9 mouse cellular contexts compared by ENCODE assay signal in genomic region chr10:25432351-25432750, GRCm38 (mm10).
A peak's percentile ranks its signal among the peaks of the same experiment; 100 is the strongest.
DNase-seq lines count a peak whose midpoint lies in the region; ATAC-seq lines count a peak whose summit lies in the region.
"Had no signal": no experiment of that assay in that cellular context is flagged by ENCODE, and none has a peak within 500 bp of the region (broad histone marks: within the 10 kb centered on the region; RNA-seq: fewer than 3 reads in every experiment).

No protein-coding gene starts in this region.

- WGBS in heart, embryonic 15.5 days: 15% methylated on average over 10 of the region's 10 CpGs
- 58% methylated on average over 10 of the region's 10 CpGs for WGBS in liver, embryonic 15.5 days (ENCODE audit: insufficient replicate concordance)

- intact Hi-C loops in left cerebral cortex, postnatal 36 days (cut with DNase I): loop anchor here (5.0 kb wide), 2 partner anchors 70 to 135 kb away; no protein-coding TSS in a partner anchor
- intact Hi-C loops in left cerebral cortex, postnatal 14 days (cut with DNase I): no loop called here

- peak overlapping the region; percentile 82 for H3K27ac ChIP-seq in heart, embryonic 15.5 days
- H3K27ac ChIP-seq in liver, embryonic 15.5 days (replicated peaks): no peak overlapping the region
- H3K27ac ChIP-seq: midbrain, embryonic 12.5 days had no signal

- ATAC-seq in heart, embryonic 15.5 days (replicated peaks; ENCODE audit: insufficient number of reproducible peaks, insufficient read depth, low FRiP score, low read depth): peak; percentile 63
- no peak for ATAC-seq in liver, embryonic 15.5 days (ENCODE audit: insufficient read depth)
- ATAC-seq in megakaryocyte, adult 5-6 weeks (ENCODE audit: poor library complexity, severe bottlenecking): no peak

- H3K36me3 ChIP-seq in heart, embryonic 15.5 days: no peaks in the 10 kb centered on the region
- no peaks in the 10 kb centered on the region for H3K36me3 ChIP-seq in liver, embryonic 15.5 days (replicated peaks)
- H3K36me3 ChIP-seq: midbrain, embryonic 12.5 days had no signal

- H3K9ac ChIP-seq in heart, embryonic 15.5 days: 0 out of 2 replicates have a peak overlapping the region, but pooled peaks have one; percentile 32
- no peak overlapping the region for H3K9ac ChIP-seq in liver, embryonic 15.5 days
- H3K9ac ChIP-seq: midbrain, embryonic 12.5 days had no signal

- peak overlapping the region; percentile 40 for H3K4me3 ChIP-seq in heart, embryonic 15.5 days
- H3K4me3 ChIP-seq in liver, embryonic 15.5 days (replicated peaks): no peak overlapping the region
- H3K4me3 ChIP-seq: midbrain, embryonic 12.5 days had no signal

- DNase-seq in urinary bladder, postnatal 14 days (ENCODE audit: low spot score): peak; percentile 43
- DNase-seq in urinary bladder, postnatal 10 days (ENCODE audit: low spot score): no peak
- no peak for DNase-seq in cerebellum, postnatal 36 days
- DNase-seq in left cerebral cortex, postnatal 36 days (ENCODE audit: low spot score in 2 of 2): no peak
- no peak for DNase-seq in left cerebral cortex, postnatal 14 days (ENCODE audit: low spot score in 2 of 2)

- peak overlapping the region; percentile 61 for H3K4me2 ChIP-seq in heart, embryonic 15.5 days
- H3K4me2 ChIP-seq in liver, embryonic 15.5 days: peak overlapping the region; percentile 6; the same call in 1 of the 2 replicates
- H3K4me2 ChIP-seq: midbrain, embryonic 12.5 days had no signal

- H3K4me1 ChIP-seq in heart, embryonic 15.5 days (replicated peaks): peaks cover 69% of the 10 kb centered on the region
- peaks cover 19% of the 10 kb centered on the region for H3K4me1 ChIP-seq in liver, embryonic 15.5 days (replicated peaks)

- H3K9me3 ChIP-seq in heart, embryonic 15.5 days (replicated peaks): no peaks in the 10 kb centered on the region
- no peaks in the 10 kb centered on the region for H3K9me3 ChIP-seq in liver, embryonic 15.5 days (replicated peaks)
- H3K9me3 ChIP-seq: midbrain, embryonic 12.5 days had no signal

- H3K27me3 ChIP-seq in heart, embryonic 15.5 days: no peaks in the 10 kb centered on the region
- no peaks in the 10 kb centered on the region for H3K27me3 ChIP-seq in liver, embryonic 15.5 days
- H3K27me3 ChIP-seq: midbrain, embryonic 12.5 days had no signal
